Mouse (Mus musculus) olfactory bulb, adult 2 months (tissue): ENCODE data around the gene Mphosph9.

Experiments used
- CTCF ChIP-seq: fragments of 200-500 bp; IDR thresholded peaks from 2 replicates; pipeline ENCODE4 v1.5.1; 2012; ENCODE audit warnings: low read depth, mild to moderate bottlenecking, low read length, moderate library complexity; ENCODE audit not compliant: insufficient read depth
- POLR2A ChIP-seq: fragments of 200-500 bp; IDR thresholded peaks from 2 replicates; pipeline ENCODE4 v1.6.1; 2012; ENCODE audit warnings: mild to moderate bottlenecking, low read depth, low read length, moderate library complexity; ENCODE audit not compliant: insufficient read depth

DNA sequence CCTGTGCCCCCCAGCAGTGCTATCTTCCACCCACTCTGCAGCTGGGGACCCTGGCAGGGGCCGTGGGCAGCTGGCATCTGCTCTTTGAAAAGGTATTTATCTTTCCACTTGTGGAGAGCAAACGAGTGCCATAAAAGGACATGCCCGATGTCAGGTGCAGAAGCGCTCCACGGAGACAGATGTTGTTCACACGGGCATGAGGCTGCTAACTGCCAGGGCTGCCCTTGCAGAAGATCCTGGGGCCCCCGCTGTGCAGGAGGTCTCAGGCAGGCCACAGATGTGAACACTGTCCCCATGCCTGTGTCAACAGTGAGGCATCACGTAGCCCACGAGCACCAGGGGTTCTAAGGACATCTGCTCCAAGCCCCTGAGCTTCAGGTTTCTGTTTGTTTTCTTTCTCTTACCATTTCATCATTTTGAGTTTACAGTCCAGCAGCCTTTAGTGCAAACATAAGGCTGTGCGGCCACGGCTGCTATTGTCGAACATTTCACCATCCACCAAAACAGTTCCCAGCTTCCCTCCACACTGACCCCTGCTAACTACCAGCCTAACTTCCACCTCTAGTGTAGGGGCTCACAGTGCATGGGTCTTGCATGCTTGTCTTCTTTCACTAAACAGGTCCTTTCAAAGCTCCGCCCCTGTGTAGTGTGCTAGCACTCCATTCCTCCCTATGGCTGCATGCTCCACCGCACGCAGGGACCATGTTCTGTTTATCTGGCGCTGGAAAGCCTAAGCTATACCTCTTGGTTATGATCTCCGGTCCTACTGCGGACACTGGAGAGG lies 95.2 kb downstream of the Mphosph9 start:
- TF ChIP-seq POLR2A, result no peak
- no peak for TF ChIP-seq CTCF
